Mouse (Mus musculus): ENCODE results near the gene Daam2.

Gene Daam2

GRCm38 (mm10) chr17:49432071-49432711 is 132.0 kb downstream of the Daam2 start:
- no peak for DNase-seq (ENCODE audit: low read depth, low spot score)

- no peak for DNase-seq (ENCODE audit: low read depth, low spot score)
Measured at GRCm38 (mm10) chr17:49431176-49431575, 133.0 kb downstream of the Daam2 start.

GRCm38 (mm10) chr17:49430136-49430535 is 134.0 kb downstream of the Daam2 start:
- no peak for DNase-seq (ENCODE audit: low read depth, low spot score)

- no peak for DNase-seq (ENCODE audit: low read depth, low spot score)
Measured at GRCm38 (mm10) chr17:49429471-49430129, 134.5 kb downstream of the Daam2 start.

- peak; percentile 46 for DNase-seq (ENCODE audit: low read depth, low spot score)
Measured at GRCm38 (mm10) chr17:49428751-49429415, 135.3 kb downstream of the Daam2 start.

- peak; percentile 97 for DNase-seq (ENCODE audit: low read depth, low spot score)
Measured at GRCm38 (mm10) chr17:49428239-49428688, 135.9 kb downstream of the Daam2 start, which contains the start of gene Mocs1. Gene Mocs1 (plus strand): TSS chr17:49428362.

- DNase-seq (ENCODE audit: low read depth, low spot score): peak; percentile 24
Measured at GRCm38 (mm10) chr17:49427631-49428238, 136.4 kb downstream of the Daam2 start.

- no peak for DNase-seq (ENCODE audit: low read depth, low spot score)
Measured at GRCm38 (mm10) chr17:49423872-49424271, 140.3 kb downstream of the Daam2 start.

- no peak for DNase-seq (ENCODE audit: low read depth, low spot score)
Measured at GRCm38 (mm10) chr17:49423067-49423325, 141.1 kb downstream of the Daam2 start.

GRCm38 (mm10) chr17:49422286-49423066 is 141.7 kb downstream of the Daam2 start:
- DNase-seq (ENCODE audit: low read depth, low spot score): peak; percentile 38

GRCm38 (mm10) chr17:49419813-49420212 is 144.3 kb downstream of the Daam2 start:
- no peak for DNase-seq (ENCODE audit: low read depth, low spot score)

- no peak for DNase-seq (ENCODE audit: low read depth, low spot score)
Measured at GRCm38 (mm10) chr17:49416228-49416627, 147.9 kb downstream of the Daam2 start.

GRCm38 (mm10) chr17:49413554-49413953 is 150.6 kb downstream of the Daam2 start:
- peak; percentile 33 for DNase-seq (ENCODE audit: low read depth, low spot score)

GRCm38 (mm10) chr17:49412974-49413373 is 151.2 kb downstream of the Daam2 start:
- no peak for DNase-seq (ENCODE audit: low read depth, low spot score)
